Mouse (Mus musculus) ovary, adult 18-20 months (tissue): ENCODE data around the gene Fkrp.

Source experiments
- DNase-seq: peaks from one replicate; pipeline ENCODE4 v3.0.0; 2022; ENCODE audit warnings: low spot score, mixed read lengths

Gene Fkrp

GRCm38 (mm10) chr7:16816475-16817122 lies at the start of gene Fkrp:
Fkrp (minus strand) TSS chr7:16816732.
- DNase-seq, result no peak

- DNase-seq, result no peak
These were observed 43.5 kb upstream of the Fkrp start for GRCm38 (mm10) chr7:16859902-16860651.

- DNase-seq, result no peak
These were observed 41.8 kb upstream of the Fkrp start for GRCm38 (mm10) chr7:16858336-16858735.

GRCm38 (mm10) chr7:16853302-16853831 lies 36.8 kb upstream of the Fkrp start:
- no peak for DNase-seq

GRCm38 (mm10) chr7:16851636-16852035 lies 35.1 kb upstream of the Fkrp start:
- DNase-seq, result no peak

GRCm38 (mm10) chr7:16848579-16848978 lies 32.0 kb upstream of the Fkrp start:
- no peak for DNase-seq

GRCm38 (mm10) chr7:16847507-16847906 lies 31.0 kb upstream of the Fkrp start:
- no peak for DNase-seq

GRCm38 (mm10) chr7:16846775-16847174 lies 30.2 kb upstream of the Fkrp start:
- no peak for DNase-seq

GRCm38 (mm10) chr7:16845820-16846167 lies 29.3 kb upstream of the Fkrp start:
- DNase-seq, result no peak

GRCm38 (mm10) chr7:16845072-16845819 lies 28.7 kb upstream of the Fkrp start:
- no peak for DNase-seq

GRCm38 (mm10) chr7:16844696-16845071 lies 28.2 kb upstream of the Fkrp start:
- DNase-seq, result no peak

- DNase-seq, result no peak
These were observed 27.1 kb upstream of the Fkrp start for GRCm38 (mm10) chr7:16843441-16844171.

- peak; percentile 83 for DNase-seq
These were observed 26.1 kb upstream of the Fkrp start, which contains the start of gene Prkd2 for GRCm38 (mm10) chr7:16842645-16843063. Prkd2 (plus strand) TSS chr7:16842902.

- no peak for DNase-seq
These were observed 25.3 kb upstream of the Fkrp start for GRCm38 (mm10) chr7:16841561-16842560.

GRCm38 (mm10) chr7:16841078-16841477 lies 24.5 kb upstream of the Fkrp start:
- no peak for DNase-seq

GRCm38 (mm10) chr7:16840109-16840491 lies 23.6 kb upstream of the Fkrp start:
- no peak for DNase-seq

GRCm38 (mm10) chr7:16839427-16840108 lies 23.0 kb upstream of the Fkrp start:
- DNase-seq, result no peak

GRCm38 (mm10) chr7:16838804-16839426 lies 22.4 kb upstream of the Fkrp start:
- DNase-seq, result no peak

GRCm38 (mm10) chr7:16837916-16838803 lies 21.6 kb upstream of the Fkrp start:
- no peak for DNase-seq
